Mouse (Mus musculus): ENCODE results near the gene Oard1. TPM values are rescaled to one million over a fixed set of nuclear protein-coding genes. Genes with fewer than 3 reads are reported as not detected.

Oard1 gene
- polyA plus RNA-seq, 1 experiment from 2014 or later, result 73.5 TPM

DNA sequence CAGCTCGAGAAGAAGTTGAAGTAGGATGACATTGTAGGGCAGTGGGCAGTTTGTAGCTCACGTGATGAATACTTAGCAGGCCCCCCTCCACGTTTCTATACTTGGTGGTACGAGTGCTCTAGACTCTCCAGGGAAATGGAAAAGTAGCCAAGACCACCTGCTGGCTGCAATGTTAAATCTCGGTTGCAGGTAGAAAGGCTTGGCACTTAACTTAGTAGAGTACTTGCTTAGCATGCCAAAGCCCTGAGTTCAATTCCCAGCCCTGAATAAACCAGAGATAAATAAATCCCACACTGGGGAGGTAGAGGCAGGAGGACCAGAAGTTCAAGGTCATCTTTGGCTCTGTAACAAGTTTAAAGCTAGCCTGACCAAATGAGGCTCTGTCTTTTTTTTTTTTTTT lies 24.7 kb downstream of the Oard1 start:
- Histone ChIP-seq H3K4me1 (ENCODE audit: control insufficient read depth, insufficient read depth, low read length) (peaks cover 5% of the 10 kb centered on the region; the same call in 1 of the 2 replicates), H3K27me3 (ENCODE audit: control insufficient read depth, insufficient read depth, low read length) (no peaks in the 10 kb centered on the region), H3K9me3 (ENCODE audit: control insufficient read depth, low read length) (no peaks in the 10 kb centered on the region), H3K4me3 (ENCODE audit: low read depth, low read length) (no peak overlapping the region), H3K4me2 (ENCODE audit: low read depth) (no peak overlapping the region), H3K27ac (ENCODE audit: low read depth, low read length) (no peak overlapping the region), H3K36me3 (ENCODE audit: control insufficient read depth, insufficient read depth, low read length) (no peaks in the 10 kb centered on the region), H3K9ac (ENCODE audit: low read length) (no peak overlapping the region)
- no peak for DNase-seq (ENCODE audit: low spot score)
- WGBS, result 84% methylated on average over 5 of the region's 5 CpGs
- ATAC-seq (ENCODE audit: insufficient read depth, low FRiP score, low TSS enrichment), result no peak

DNA sequence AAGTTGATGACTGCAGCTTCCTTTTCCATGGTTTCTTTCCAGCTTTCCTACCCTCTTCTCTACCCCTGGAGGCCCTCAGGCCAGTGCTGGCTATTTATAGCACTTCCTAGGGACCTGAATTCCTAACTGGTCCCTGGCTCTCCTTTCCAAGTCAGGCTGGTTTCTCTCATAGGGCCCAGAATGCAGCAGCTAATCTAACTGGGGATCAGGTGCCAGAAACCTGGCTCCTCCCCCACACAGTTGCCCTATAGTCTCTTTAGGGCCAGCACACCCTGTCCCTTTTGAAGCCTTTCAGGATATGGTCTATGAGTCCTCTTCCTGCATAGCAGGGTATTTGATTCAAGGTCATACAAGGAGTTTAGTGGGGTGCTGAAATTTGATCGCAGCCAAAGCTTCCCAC lies 26.7 kb downstream of the Oard1 start:
- Histone ChIP-seq H3K27ac (ENCODE audit: low read depth, low read length) (no peak overlapping the region), H3K9me3 (ENCODE audit: control insufficient read depth, low read length) (no peaks in the 10 kb centered on the region), H3K36me3 (ENCODE audit: control insufficient read depth, insufficient read depth, low read length) (no peaks in the 10 kb centered on the region), H3K4me3 (ENCODE audit: low read depth, low read length) (no peak overlapping the region), H3K4me2 (ENCODE audit: low read depth) (no peak overlapping the region), H3K9ac (ENCODE audit: low read length) (no peak overlapping the region), H3K27me3 (ENCODE audit: control insufficient read depth, insufficient read depth, low read length) (no peaks in the 10 kb centered on the region), H3K4me1 (ENCODE audit: control insufficient read depth, insufficient read depth, low read length) (peaks cover 5% of the 10 kb centered on the region; the same call in 1 of the 2 replicates)
- no peak for DNase-seq (ENCODE audit: low spot score)
- WGBS, result 75% methylated on average over 1 of the region's 1 CpGs
- no peak for ATAC-seq (ENCODE audit: insufficient read depth, low FRiP score, low TSS enrichment)

DNA sequence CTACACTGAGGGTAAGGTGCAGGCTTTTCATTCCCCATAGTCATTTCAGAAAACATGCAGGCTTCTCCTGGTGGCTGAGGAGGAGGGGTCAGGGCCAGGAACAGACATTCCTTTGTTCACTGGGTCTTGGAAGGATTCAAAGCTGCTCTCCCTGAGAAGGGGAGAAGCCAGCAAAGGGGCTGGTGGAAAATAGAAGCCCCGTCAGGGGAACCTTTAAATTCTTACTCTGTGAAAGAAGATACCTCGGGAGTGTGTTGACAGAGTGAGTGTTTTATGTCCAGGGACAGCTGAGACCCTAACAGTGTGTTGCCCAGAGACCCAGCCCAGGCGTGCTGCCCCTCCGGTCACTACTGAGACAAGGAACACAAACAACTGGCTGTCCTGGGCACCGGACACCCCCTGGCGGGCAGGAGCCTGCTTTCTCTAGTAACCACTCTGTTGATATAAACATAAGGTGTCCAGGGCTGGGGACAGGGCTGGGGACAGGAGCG lies 27.7 kb downstream of the Oard1 start:
- peak overlapping the region; percentile 32; the same call in 1 of the 2 replicates for H3K9ac ChIP-seq (ENCODE audit: low read length)
- 28% methylated on average over 7 of the region's 7 CpGs for WGBS
- H3K27me3 ChIP-seq (ENCODE audit: control insufficient read depth, insufficient read depth, low read length), result no peaks in the 10 kb centered on the region
- peak overlapping the region; percentile 69 for H3K27ac ChIP-seq (ENCODE audit: low read depth, low read length)
- H3K36me3 ChIP-seq (ENCODE audit: control insufficient read depth, insufficient read depth, low read length), result no peaks in the 10 kb centered on the region
- peaks cover 5% of the 10 kb centered on the region; the same call in 1 of the 2 replicates for H3K4me1 ChIP-seq (ENCODE audit: control insufficient read depth, insufficient read depth, low read length)
- ATAC-seq (ENCODE audit: insufficient read depth, low FRiP score, low TSS enrichment), result no peak
- H3K9me3 ChIP-seq (ENCODE audit: control insufficient read depth, low read length), result no peaks in the 10 kb centered on the region
- H3K4me2 ChIP-seq (ENCODE audit: low read depth), result no peak overlapping the region
- H3K4me3 ChIP-seq (ENCODE audit: low read depth, low read length), result no peak overlapping the region
- peak; percentile 51 for DNase-seq (ENCODE audit: low spot score)

DNA sequence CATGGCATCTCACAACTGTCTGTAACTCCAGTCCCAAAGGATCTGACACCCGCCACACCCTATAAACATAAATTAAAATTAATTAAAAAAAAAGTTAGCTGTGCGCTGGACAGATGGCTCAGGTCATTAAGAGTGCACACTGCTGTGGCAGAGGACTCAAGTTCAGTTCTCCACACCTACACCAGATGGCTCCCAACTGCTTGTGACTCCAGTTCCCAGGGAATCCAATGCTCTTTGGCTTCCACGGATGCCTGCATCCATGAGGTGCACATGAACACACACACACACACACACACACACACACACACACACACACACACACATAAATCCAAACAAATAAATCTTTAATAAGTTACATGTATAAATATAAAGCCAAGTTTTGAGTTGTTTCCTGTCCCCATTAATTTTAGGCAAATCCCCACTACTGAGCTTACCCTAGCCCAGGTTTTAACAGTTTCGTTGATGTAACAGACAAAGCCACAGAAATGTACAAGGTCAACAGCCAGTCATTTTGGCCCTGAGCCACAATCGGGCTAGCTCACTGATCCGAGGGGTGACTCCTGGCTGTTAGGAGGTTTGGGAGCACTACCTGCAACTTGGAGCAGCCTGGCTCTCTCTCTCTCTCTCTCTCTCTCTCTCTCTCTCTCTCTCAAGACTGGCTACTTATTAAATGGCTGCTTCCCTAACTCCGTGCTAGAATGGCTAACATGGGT lies 33.1 kb downstream of the Oard1 start:
- WGBS, result 74% methylated on average over 7 of the region's 7 CpGs
- no peaks in the 10 kb centered on the region for H3K36me3 ChIP-seq (ENCODE audit: control insufficient read depth, insufficient read depth, low read length)
- no peak overlapping the region for H3K4me3 ChIP-seq (ENCODE audit: low read depth, low read length)
- peaks cover 2% of the 10 kb centered on the region; the same call in 1 of the 2 replicates for H3K4me1 ChIP-seq (ENCODE audit: control insufficient read depth, insufficient read depth, low read length)
- no peak for ATAC-seq (ENCODE audit: insufficient read depth, low FRiP score, low TSS enrichment)
- H3K27ac ChIP-seq (ENCODE audit: low read depth, low read length), result no peak overlapping the region
- DNase-seq (ENCODE audit: low spot score), result no peak
- no peak overlapping the region for H3K9ac ChIP-seq (ENCODE audit: low read length)
- no peaks in the 10 kb centered on the region for H3K9me3 ChIP-seq (ENCODE audit: control insufficient read depth, low read length)
- no peaks in the 10 kb centered on the region for H3K27me3 ChIP-seq (ENCODE audit: control insufficient read depth, insufficient read depth, low read length)
- no peak overlapping the region for H3K4me2 ChIP-seq (ENCODE audit: low read depth)

DNA sequence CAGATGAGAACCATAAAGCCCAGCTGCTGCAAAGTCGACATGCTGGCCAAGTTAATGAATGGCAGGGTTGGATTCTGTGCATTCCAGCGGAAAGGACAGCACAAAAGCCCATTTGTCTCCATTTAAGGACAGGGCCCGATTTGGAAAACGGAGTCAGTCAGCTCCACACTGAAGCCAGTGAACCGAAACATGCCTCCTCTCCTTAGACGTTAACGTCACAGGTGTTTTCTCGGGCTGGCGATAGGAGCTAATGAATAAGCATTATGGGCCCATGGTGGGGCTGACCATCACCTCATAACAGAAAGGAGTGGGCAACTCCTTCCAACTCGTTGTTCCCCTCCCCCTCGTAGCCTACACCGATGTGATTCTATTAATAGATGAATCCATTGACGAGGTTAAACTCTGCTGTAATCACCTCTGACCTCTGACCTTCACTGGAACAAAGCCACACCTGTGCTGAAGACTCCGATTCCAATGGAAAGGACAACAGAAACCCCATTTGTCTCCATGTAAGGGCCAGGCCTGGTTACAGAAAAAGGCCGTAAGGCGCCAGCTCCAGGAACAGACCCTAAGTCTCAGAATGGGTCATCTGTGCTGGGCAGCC lies 33.8 kb downstream of the Oard1 start:
- Histone ChIP-seq H3K4me2 (ENCODE audit: low read depth) (no peak overlapping the region), H3K27me3 (ENCODE audit: control insufficient read depth, insufficient read depth, low read length) (no peaks in the 10 kb centered on the region), H3K27ac (ENCODE audit: low read depth, low read length) (no peak overlapping the region), H3K9me3 (ENCODE audit: control insufficient read depth, low read length) (no peaks in the 10 kb centered on the region), H3K9ac (ENCODE audit: low read length) (no peak overlapping the region), H3K4me3 (ENCODE audit: low read depth, low read length) (no peak overlapping the region), H3K36me3 (ENCODE audit: control insufficient read depth, insufficient read depth, low read length) (no peaks in the 10 kb centered on the region), H3K4me1 (ENCODE audit: control insufficient read depth, insufficient read depth, low read length) (no peaks in the 10 kb centered on the region)
- DNase-seq (ENCODE audit: low spot score) (no peak), ATAC-seq (ENCODE audit: insufficient read depth, low FRiP score, low TSS enrichment) (no peak)
- WGBS, result 60% methylated on average over 16 of the region's 16 CpGs

DNA sequence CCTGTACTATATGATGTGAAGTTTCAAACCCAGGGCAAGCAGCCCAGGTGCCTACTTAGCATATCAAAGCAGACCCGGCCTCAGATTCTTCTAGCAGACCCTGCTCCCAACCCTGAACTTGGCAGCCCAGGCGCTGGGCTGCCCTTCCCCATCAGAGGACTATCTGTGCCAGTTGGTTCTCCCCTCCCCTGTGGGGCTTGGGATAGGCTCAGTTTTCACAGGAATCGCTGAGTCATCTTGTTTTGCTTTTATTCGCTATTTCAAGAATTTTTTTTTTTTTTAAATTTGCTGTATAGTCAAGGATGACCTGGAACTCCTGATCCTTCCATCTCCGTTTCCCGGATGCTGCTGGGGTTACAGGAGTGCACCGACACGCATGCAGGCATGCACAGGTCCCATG lies 37.9 kb downstream of the Oard1 start:
- Histone ChIP-seq H3K9ac (ENCODE audit: low read length) (no peak overlapping the region), H3K36me3 (ENCODE audit: control insufficient read depth, insufficient read depth, low read length) (no peaks in the 10 kb centered on the region), H3K9me3 (ENCODE audit: control insufficient read depth, low read length) (no peaks in the 10 kb centered on the region), H3K4me3 (ENCODE audit: low read depth, low read length) (no peak overlapping the region), H3K27me3 (ENCODE audit: control insufficient read depth, insufficient read depth, low read length) (no peaks in the 10 kb centered on the region), H3K4me2 (ENCODE audit: low read depth) (no peak overlapping the region), H3K4me1 (ENCODE audit: control insufficient read depth, insufficient read depth, low read length) (no peaks in the 10 kb centered on the region), H3K27ac (ENCODE audit: low read depth, low read length) (no peak overlapping the region)
- no peak for ATAC-seq (ENCODE audit: insufficient read depth, low FRiP score, low TSS enrichment)
- 77% methylated on average over 8 of the region's 8 CpGs for WGBS
- DNase-seq (ENCODE audit: low spot score), result no peak

DNA sequence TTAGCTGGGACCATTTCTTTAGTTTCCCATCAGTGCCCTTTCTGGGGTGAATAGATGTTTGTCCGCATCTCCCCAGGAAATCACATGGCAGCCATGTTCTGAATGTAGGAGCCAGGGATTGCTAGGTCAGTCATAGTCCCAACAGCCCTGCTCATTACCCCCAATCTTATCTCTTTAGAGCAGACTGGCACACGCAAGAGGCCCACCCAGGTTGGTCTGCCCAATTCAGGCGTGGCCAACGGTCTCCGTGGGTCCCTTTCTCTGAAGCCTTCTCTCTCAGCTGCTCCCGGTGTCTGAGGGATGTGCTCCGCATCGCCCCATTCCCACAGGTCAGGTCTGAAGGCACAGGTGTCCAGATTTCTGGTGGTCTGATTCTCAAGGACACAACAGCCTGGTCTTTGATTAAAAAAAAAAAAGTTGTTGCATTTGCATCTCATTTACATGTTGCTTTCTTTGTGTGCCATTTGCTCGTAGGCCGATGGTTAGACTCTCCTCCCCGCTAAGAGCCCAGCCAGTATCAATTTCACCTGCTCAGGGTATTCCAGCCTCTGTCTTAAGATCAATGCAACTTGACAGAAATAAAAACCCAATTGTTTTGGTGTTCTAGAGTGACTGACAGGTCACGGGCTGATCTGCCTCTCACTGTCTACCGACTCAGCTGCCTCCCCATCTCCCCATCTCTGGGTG lies 41.0 kb downstream of the Oard1 start:
- 80% methylated on average over 13 of the region's 13 CpGs for WGBS
- H3K4me2 ChIP-seq (ENCODE audit: low read depth), result no peak overlapping the region
- no peak overlapping the region for H3K27ac ChIP-seq (ENCODE audit: low read depth, low read length)
- H3K9me3 ChIP-seq (ENCODE audit: control insufficient read depth, low read length), result no peaks in the 10 kb centered on the region
- no peaks in the 10 kb centered on the region for H3K27me3 ChIP-seq (ENCODE audit: control insufficient read depth, insufficient read depth, low read length)
- H3K36me3 ChIP-seq (ENCODE audit: control insufficient read depth, insufficient read depth, low read length), result no peaks in the 10 kb centered on the region
- ATAC-seq (ENCODE audit: insufficient read depth, low FRiP score, low TSS enrichment) (no peak), DNase-seq (ENCODE audit: low spot score) (no peak)
- H3K4me1 ChIP-seq (ENCODE audit: control insufficient read depth, insufficient read depth, low read length), result no peaks in the 10 kb centered on the region
- no peak overlapping the region for H3K4me3 ChIP-seq (ENCODE audit: low read depth, low read length)
- no peak overlapping the region for H3K9ac ChIP-seq (ENCODE audit: low read length)

DNA sequence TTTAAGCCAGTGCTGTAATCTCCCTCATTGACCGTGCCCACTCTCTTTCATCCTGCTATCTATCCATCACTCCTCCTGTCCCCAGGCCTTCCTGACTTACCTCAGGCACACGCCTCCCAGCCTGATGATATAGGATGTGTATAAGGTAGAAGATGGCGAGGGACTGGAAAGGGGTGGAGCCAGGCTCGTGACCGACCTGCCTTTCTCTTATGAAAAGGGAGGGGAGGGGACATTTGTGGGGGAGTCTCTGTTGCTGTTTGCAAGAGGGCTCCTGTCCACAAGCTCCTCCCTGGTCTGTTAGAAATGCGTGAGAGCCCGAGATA lies 41.5 kb downstream of the Oard1 start, which contains the start of gene Tspo2:
Gene Tspo2 (minus strand): TSS at position 170 of the 323 bp plus-strand sequence.
- H3K4me3 ChIP-seq (ENCODE audit: low read depth, low read length), result no peak within 1 kb of the TSS
- no peak for ATAC-seq (ENCODE audit: insufficient read depth, low FRiP score, low TSS enrichment)
- H3K27ac ChIP-seq (ENCODE audit: low read depth, low read length), result no peak within 1 kb of the TSS
- 65% methylated on average over 7 of the region's 7 CpGs for WGBS
- no peak within 1 kb of the TSS for H3K4me2 ChIP-seq (ENCODE audit: low read depth)
- no peaks in the 10 kb centered on the region for H3K4me1 ChIP-seq (ENCODE audit: control insufficient read depth, insufficient read depth, low read length)
- no peaks in the 10 kb centered on the region for H3K9me3 ChIP-seq (ENCODE audit: control insufficient read depth, low read length)
- no peaks in the 10 kb centered on the region for H3K36me3 ChIP-seq (ENCODE audit: control insufficient read depth, insufficient read depth, low read length)
- no peaks in the 10 kb centered on the region for H3K27me3 ChIP-seq (ENCODE audit: control insufficient read depth, insufficient read depth, low read length)
- no peak within 1 kb of the TSS for H3K9ac ChIP-seq (ENCODE audit: low read length)
- DNase-seq (ENCODE audit: low spot score), result no peak
